Mouse (Mus musculus) megakaryocyte, embryonic 14.5 days (primary cell): Measurements from ENCODE around the gene Atp2b2.

Source experiments
- FLI1 ChIP-seq: IDR thresholded peaks from 2 replicates; pipeline ENCODE4 v1.6.1; 2012; ENCODE audit warnings: low read length, inconsistent platforms, mixed read lengths
- GATA1 ChIP-seq: IDR thresholded peaks from 3 replicates; pipeline ENCODE4 v1.6.1; 2012; ENCODE audit warnings: mixed read lengths, low read length, inconsistent platforms, borderline replicate concordance

DNA sequence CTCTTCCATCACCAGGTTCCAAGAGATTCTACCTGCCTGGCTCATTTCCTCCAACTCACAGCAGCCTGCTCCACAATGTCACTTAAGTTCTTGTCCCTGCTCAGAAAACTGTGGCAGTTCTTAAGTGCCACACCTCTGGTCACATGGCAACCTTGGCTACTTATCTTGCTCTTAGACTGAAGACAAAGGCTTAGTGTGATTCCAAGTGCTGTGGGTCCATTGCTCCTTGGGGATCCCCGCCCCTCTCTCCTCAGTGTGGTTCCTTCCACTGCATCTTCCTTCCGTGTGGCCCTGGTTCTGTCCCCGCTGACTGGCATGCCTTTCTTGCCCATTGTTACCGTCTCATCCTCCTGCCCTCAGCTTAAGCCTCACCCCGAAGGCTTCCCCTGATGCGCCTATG lies 173.9 kb downstream of the Atp2b2 start:
- TF ChIP-seq GATA1 (no peak), FLI1 (no peak)
